Mouse (Mus musculus) liver, embryonic 15.5 days (tissue): ENCODE results near the gene Efcab8. TPM values are rescaled to one million over a fixed set of nuclear protein-coding genes. Genes with fewer than 3 reads are reported as not detected.

Experiments
- ATAC-seq: fragments of 200-750 bp; cut with Nextera tagmentation; 2 replicates; pipeline ENCODE4 v1.8.0; 2017; ENCODE audit warnings: moderate number of reproducible peaks, mild to moderate bottlenecking, moderate library complexity; ENCODE audit not compliant: insufficient read depth
- H3K27ac ChIP-seq: fragments of 300-500 bp; sonication (generic); replicated peaks from 2 replicates; pipeline ENCODE4 v1.5.1; 2015; ENCODE audit warnings: mild to moderate bottlenecking, inconsistent platforms
- H3K27me3 ChIP-seq: fragments of 300-500 bp; sonication (generic); 2 replicates; pipeline ENCODE4 v1.6.1; 2015; ENCODE audit warnings: mild to moderate bottlenecking, inconsistent platforms
- H3K36me3 ChIP-seq: fragments of 300-500 bp; sonication (generic); replicated peaks from 2 replicates; pipeline ENCODE4 v1.6.1; 2015; ENCODE audit warnings: moderate library complexity, mild to moderate bottlenecking, inconsistent platforms
- H3K4me1 ChIP-seq: fragments of 300-500 bp; sonication (generic); replicated peaks from 2 replicates; pipeline ENCODE4 v1.6.1; 2015; ENCODE audit warnings: inconsistent platforms
- H3K4me2 ChIP-seq: fragments of 300-500 bp; sonication (generic); 2 replicates; pipeline ENCODE4 v1.6.1; 2015; ENCODE audit warnings: moderate library complexity, mild to moderate bottlenecking, inconsistent platforms
- H3K4me3 ChIP-seq: fragments of 300-500 bp; sonication (generic); replicated peaks from 2 replicates; pipeline ENCODE4 v1.5.1; 2015; ENCODE audit warnings: mild to moderate bottlenecking, inconsistent platforms
- H3K9ac ChIP-seq: fragments of 300-500 bp; sonication (generic); 2 replicates; pipeline ENCODE4 v1.6.1; 2015; ENCODE audit warnings: moderate library complexity, mild to moderate bottlenecking, inconsistent platforms
- H3K9me3 ChIP-seq: fragments of 300-500 bp; sonication (generic); replicated peaks from 2 replicates; pipeline ENCODE4 v1.6.1; 2016; ENCODE audit warnings: inconsistent platforms
- WGBS: fragments of 180-500 bp; shearing (Covaris S2); methylation state at CpG from one replicate; pipeline ENCODE4 v1.1.7; 2015; ENCODE audit warnings: mixed read lengths; ENCODE audit not compliant: insufficient replicate concordance; 5-methylcytosine and 5-hydroxymethylcytosine counted together
- polyA plus RNA-seq: library from polyadenylated mRNA; unstranded; fragments of >200 nt; fragmentation: Nextera tagmentation; extraction: Ambion mirVana; gene quantifications from 2 replicates; pipeline ENCODE4 v1.2.1, GENCODE M21; 2015

Gene Efcab8
- polyA plus RNA-seq, 1 experiment from 2014 or later = 0.08 TPM

GRCm38 (mm10) chr2:153827171-153827830, 47.6 kb downstream of the Efcab8 start:
- Histone ChIP-seq H3K9me3 (no peaks in the 10 kb centered on the region), H3K9ac (no peak overlapping the region), H3K4me3 (no peak overlapping the region), H3K4me2 (no peak overlapping the region), H3K27ac (no peak overlapping the region), H3K27me3 (0 out of 2 replicates have a peak, but pooled peaks cover 4% of the 10 kb centered on the region), H3K4me1 (no peaks in the 10 kb centered on the region), H3K36me3 (no peaks in the 10 kb centered on the region)
- WGBS = 57% methylated on average over 8 of the region's 8 CpGs
- ATAC-seq = no peak

- Histone ChIP-seq H3K4me3 (no peak overlapping the region), H3K27me3 (0 out of 2 replicates have a peak, but pooled peaks cover 4% of the 10 kb centered on the region), H3K9me3 (no peaks in the 10 kb centered on the region), H3K36me3 (no peaks in the 10 kb centered on the region), H3K4me2 (no peak overlapping the region), H3K9ac (no peak overlapping the region), H3K4me1 (no peaks in the 10 kb centered on the region), H3K27ac (no peak overlapping the region)
- 68% methylated on average over 7 of the region's 7 CpGs for WGBS
- ATAC-seq = no peak
Observed at GRCm38 (mm10) chr2:153828704-153829103, 49.0 kb downstream of the Efcab8 start.

- H3K4me3 ChIP-seq = no peak overlapping the region
- H3K27ac ChIP-seq = no peak overlapping the region
- H3K4me1 ChIP-seq = no peaks in the 10 kb centered on the region
- H3K27me3 ChIP-seq = no peaks in the 10 kb centered on the region
- H3K9me3 ChIP-seq = no peaks in the 10 kb centered on the region
- no peak overlapping the region for H3K9ac ChIP-seq
- WGBS = 61% methylated on average over 8 of the region's 8 CpGs
- no peak for ATAC-seq
- H3K4me2 ChIP-seq = no peak overlapping the region
- no peaks in the 10 kb centered on the region for H3K36me3 ChIP-seq
Observed at GRCm38 (mm10) chr2:153833291-153833690, 53.6 kb downstream of the Efcab8 start.

- no peaks in the 10 kb centered on the region for H3K9me3 ChIP-seq
- 67% methylated on average over 8 of the region's 8 CpGs for WGBS
Observed at GRCm38 (mm10) chr2:153842854-153843253, 63.1 kb downstream of the Efcab8 start.

GRCm38 (mm10) chr2:153848389-153848788, 68.7 kb downstream of the Efcab8 start:
- H3K27me3 ChIP-seq = no peaks in the 10 kb centered on the region
- H3K36me3 ChIP-seq = no peaks in the 10 kb centered on the region
- no peak overlapping the region for H3K4me3 ChIP-seq
- H3K4me1 ChIP-seq = no peaks in the 10 kb centered on the region
- H3K27ac ChIP-seq = no peak overlapping the region
- H3K9me3 ChIP-seq = no peaks in the 10 kb centered on the region
- H3K4me2 ChIP-seq = no peak overlapping the region
- 60% methylated on average over 3 of the region's 3 CpGs for WGBS
- H3K9ac ChIP-seq = no peak overlapping the region
- no peak for ATAC-seq

More at GRCm38 (mm10) chr2:153842854-153843253, 63.1 kb downstream of the Efcab8 start:
- Histone ChIP-seq H3K9ac (no peak overlapping the region), H3K27me3 (no peaks in the 10 kb centered on the region), H3K4me3 (no peak overlapping the region), H3K36me3 (no peaks in the 10 kb centered on the region), H3K4me2 (no peak overlapping the region), H3K4me1 (no peaks in the 10 kb centered on the region), H3K27ac (no peak overlapping the region)
- ATAC-seq = no peak

GRCm38 (mm10) chr2:153850351-153851029, 70.8 kb downstream of the Efcab8 start:
- Histone ChIP-seq H3K36me3 (no peaks in the 10 kb centered on the region), H3K4me2 (no peak overlapping the region), H3K4me1 (no peaks in the 10 kb centered on the region), H3K27me3 (no peaks in the 10 kb centered on the region), H3K9me3 (no peaks in the 10 kb centered on the region), H3K4me3 (no peak overlapping the region), H3K9ac (no peak overlapping the region), H3K27ac (no peak overlapping the region)
- ATAC-seq = no peak
- 70% methylated on average over 6 of the region's 6 CpGs for WGBS

- H3K27ac ChIP-seq = no peak overlapping the region
- no peak overlapping the region for H3K4me2 ChIP-seq
- H3K9ac ChIP-seq = no peak overlapping the region
- no peaks in the 10 kb centered on the region for H3K9me3 ChIP-seq
- no peak overlapping the region for H3K4me3 ChIP-seq
- 18% methylated on average over 4 of the region's 4 CpGs for WGBS
- no peaks in the 10 kb centered on the region for H3K27me3 ChIP-seq
- H3K36me3 ChIP-seq = no peaks in the 10 kb centered on the region
- no peaks in the 10 kb centered on the region for H3K4me1 ChIP-seq
- no peak for ATAC-seq
Observed at GRCm38 (mm10) chr2:153851030-153851360, 71.3 kb downstream of the Efcab8 start.

- no peaks in the 10 kb centered on the region for H3K36me3 ChIP-seq
- WGBS = 9% methylated on average over 5 of the region's 5 CpGs
- H3K4me1 ChIP-seq = no peaks in the 10 kb centered on the region
- no peaks in the 10 kb centered on the region for H3K27me3 ChIP-seq
- H3K9me3 ChIP-seq = no peaks in the 10 kb centered on the region
- H3K4me3 ChIP-seq = no peak overlapping the region
- ATAC-seq = no peak
- no peak overlapping the region for H3K4me2 ChIP-seq
- H3K27ac ChIP-seq = no peak overlapping the region
- no peak overlapping the region for H3K9ac ChIP-seq
Observed at GRCm38 (mm10) chr2:153853544-153853943, 73.8 kb downstream of the Efcab8 start.

GRCm38 (mm10) chr2:153859581-153859980, 79.8 kb downstream of the Efcab8 start:
- H3K9me3 ChIP-seq = no peaks in the 10 kb centered on the region
- 55% methylated on average over 2 of the region's 2 CpGs for WGBS

GRCm38 (mm10) chr2:153860315-153860714, 80.6 kb downstream of the Efcab8 start:
- no peaks in the 10 kb centered on the region for H3K9me3 ChIP-seq
- WGBS = 71% methylated on average over 11 of the region's 11 CpGs
- H3K4me1 ChIP-seq = no peaks in the 10 kb centered on the region
- no peaks in the 10 kb centered on the region for H3K27me3 ChIP-seq
- no peak overlapping the region for H3K4me2 ChIP-seq
- no peak for ATAC-seq
- no peak overlapping the region for H3K4me3 ChIP-seq
- H3K9ac ChIP-seq = no peak overlapping the region
- no peak overlapping the region for H3K27ac ChIP-seq
- no peaks in the 10 kb centered on the region for H3K36me3 ChIP-seq

More at GRCm38 (mm10) chr2:153859581-153859980, 79.8 kb downstream of the Efcab8 start:
- Histone ChIP-seq H3K4me1 (no peaks in the 10 kb centered on the region), H3K9ac (no peak overlapping the region), H3K36me3 (no peaks in the 10 kb centered on the region), H3K4me3 (no peak overlapping the region), H3K27ac (no peak overlapping the region), H3K27me3 (no peaks in the 10 kb centered on the region), H3K4me2 (no peak overlapping the region)
- ATAC-seq = no peak

- H3K27me3 ChIP-seq = no peaks in the 10 kb centered on the region
- H3K36me3 ChIP-seq = no peaks in the 10 kb centered on the region
- no peak overlapping the region for H3K9ac ChIP-seq
- H3K4me1 ChIP-seq = no peaks in the 10 kb centered on the region
- H3K4me3 ChIP-seq = no peak overlapping the region
- WGBS = 47% methylated on average over 3 of the region's 3 CpGs
- no peak for ATAC-seq
- no peaks in the 10 kb centered on the region for H3K9me3 ChIP-seq
- no peak overlapping the region for H3K27ac ChIP-seq
- no peak overlapping the region for H3K4me2 ChIP-seq
Observed at GRCm38 (mm10) chr2:153860715-153861114, 81.0 kb downstream of the Efcab8 start.
